Mouse (Mus musculus): ENCODE measurements around the gene Slc10a7. TPM values are rescaled to one million over a fixed set of nuclear protein-coding genes. Genes with fewer than 3 reads are reported as not detected.

The Slc10a7 gene
- polyA plus RNA-seq, 1 experiment from 2014 or later = 4.1 TPM

GRCm38 (mm10) chr8:78624738-78625442, 115.7 kb downstream of the Slc10a7 start:
- 74% methylated on average over 12 of the region's 12 CpGs for WGBS (ENCODE audit: insufficient replicate concordance)
- Histone ChIP-seq H3K27me3 (ENCODE audit: insufficient read depth, low read length) (no peaks in the 10 kb centered on the region), H3K4me2 (ENCODE audit: low read depth, low read length) (no peak overlapping the region), H3K9ac (replicated peaks) (no peak overlapping the region), H3K4me3 (ENCODE audit: low read depth, low read length) (no peak overlapping the region), H3K9me3 (ENCODE audit: low read length) (no peaks in the 10 kb centered on the region), H3K4me1 (ENCODE audit: insufficient read depth) (peaks cover 11% of the 10 kb centered on the region), H3K36me3 (replicated peaks; ENCODE audit: insufficient read depth, low read length) (no peaks in the 10 kb centered on the region), H3K27ac (ENCODE audit: low read depth) (0 out of 2 replicates have a peak overlapping the region, but pooled peaks have one; percentile 39)
- DNase-seq = no peak
- no peak for TF ChIP-seq CTCF (IDR thresholded peaks at IDR 0.05; ENCODE audit: low read depth)
- no peak for TF ChIP-seq EP300 (IDR thresholded peaks at IDR 0.05; ENCODE audit: low read depth)
- ATAC-seq = no peak

GRCm38 (mm10) chr8:78626632-78627031, 117.5 kb downstream of the Slc10a7 start:
- Histone ChIP-seq H3K36me3 (replicated peaks; ENCODE audit: insufficient read depth, low read length) (no peaks in the 10 kb centered on the region), H3K4me3 (ENCODE audit: low read depth, low read length) (no peak overlapping the region), H3K27me3 (ENCODE audit: insufficient read depth, low read length) (no peaks in the 10 kb centered on the region), H3K27ac (ENCODE audit: low read depth) (peak overlapping the region; percentile 0; the same call in 1 of the 2 replicates), H3K9ac (replicated peaks) (no peak overlapping the region), H3K4me1 (ENCODE audit: insufficient read depth) (peaks cover 14% of the 10 kb centered on the region), H3K9me3 (ENCODE audit: low read length) (no peaks in the 10 kb centered on the region), H3K4me2 (ENCODE audit: low read depth, low read length) (no peak overlapping the region)
- WGBS (ENCODE audit: insufficient replicate concordance) = 41% methylated on average over 5 of the region's 5 CpGs
- DNase-seq = no peak
- no peak for TF ChIP-seq EP300 (IDR thresholded peaks at IDR 0.05; ENCODE audit: low read depth)
- no peak for TF ChIP-seq CTCF (IDR thresholded peaks at IDR 0.05; ENCODE audit: low read depth)
- ATAC-seq = no peak

GRCm38 (mm10) chr8:78627793-78628192, 118.6 kb downstream of the Slc10a7 start:
- H3K36me3 ChIP-seq (replicated peaks; ENCODE audit: insufficient read depth, low read length) = no peaks in the 10 kb centered on the region
- H3K9me3 ChIP-seq (ENCODE audit: low read length) = no peaks in the 10 kb centered on the region
- no peak overlapping the region for H3K4me2 ChIP-seq (ENCODE audit: low read depth, low read length)
- no peaks in the 10 kb centered on the region for H3K27me3 ChIP-seq (ENCODE audit: insufficient read depth, low read length)
- no peak overlapping the region for H3K27ac ChIP-seq (ENCODE audit: low read depth)
- no peak for TF ChIP-seq EP300 (IDR thresholded peaks at IDR 0.05; ENCODE audit: low read depth)
- no peak for TF ChIP-seq CTCF (IDR thresholded peaks at IDR 0.05; ENCODE audit: low read depth)
- WGBS (ENCODE audit: insufficient replicate concordance) = 79% methylated on average over 9 of the region's 9 CpGs
- H3K9ac ChIP-seq (replicated peaks) = no peak overlapping the region
- H3K4me3 ChIP-seq (ENCODE audit: low read depth, low read length) = no peak overlapping the region
- peaks cover 14% of the 10 kb centered on the region for H3K4me1 ChIP-seq (ENCODE audit: insufficient read depth)
- ATAC-seq (no peak), DNase-seq (no peak)

GRCm38 (mm10) chr8:78630414-78631164, 121.4 kb downstream of the Slc10a7 start:
- ATAC-seq (peak; percentile 40), DNase-seq (no peak)
- WGBS (ENCODE audit: insufficient replicate concordance) = 35% methylated on average over 19 of the region's 19 CpGs
- Histone ChIP-seq H3K27ac (ENCODE audit: low read depth) (peak overlapping the region; percentile 80), H3K4me1 (ENCODE audit: insufficient read depth) (peaks cover 10% of the 10 kb centered on the region), H3K9me3 (ENCODE audit: low read length) (no peaks in the 10 kb centered on the region), H3K36me3 (replicated peaks; ENCODE audit: insufficient read depth, low read length) (no peaks in the 10 kb centered on the region), H3K4me2 (ENCODE audit: low read depth, low read length) (peak overlapping the region; percentile 48), H3K27me3 (ENCODE audit: insufficient read depth, low read length) (no peaks in the 10 kb centered on the region), H3K9ac (replicated peaks) (peak overlapping the region; percentile 38; the same call in 1 of the 2 replicates), H3K4me3 (ENCODE audit: low read depth, low read length) (peak overlapping the region; percentile 10; the same call in 1 of the 2 replicates)
- TF ChIP-seq EP300 (IDR thresholded peaks at IDR 0.05; ENCODE audit: low read depth) (no peak), CTCF (IDR thresholded peaks at IDR 0.05; ENCODE audit: low read depth) (no peak)

- 81% methylated on average over 12 of the region's 12 CpGs for WGBS (ENCODE audit: insufficient replicate concordance)
- no peak overlapping the region for H3K27ac ChIP-seq (ENCODE audit: low read depth)
- no peak overlapping the region for H3K4me2 ChIP-seq (ENCODE audit: low read depth, low read length)
- no peak for ATAC-seq
- H3K4me1 ChIP-seq (ENCODE audit: insufficient read depth) = peaks cover 3% of the 10 kb centered on the region; the same call in 1 of the 2 replicates
- H3K36me3 ChIP-seq (replicated peaks; ENCODE audit: insufficient read depth, low read length) = no peaks in the 10 kb centered on the region
- no peaks in the 10 kb centered on the region for H3K9me3 ChIP-seq (ENCODE audit: low read length)
- H3K4me3 ChIP-seq (ENCODE audit: low read depth, low read length) = no peak overlapping the region
- H3K27me3 ChIP-seq (ENCODE audit: insufficient read depth, low read length) = no peaks in the 10 kb centered on the region
- TF ChIP-seq EP300 (IDR thresholded peaks at IDR 0.05; ENCODE audit: low read depth) = no peak
- no peak for TF ChIP-seq CTCF (IDR thresholded peaks at IDR 0.05; ENCODE audit: low read depth)
- H3K9ac ChIP-seq (replicated peaks) = no peak overlapping the region
- no peak for DNase-seq
Observed at GRCm38 (mm10) chr8:78633012-78633411, 123.9 kb downstream of the Slc10a7 start.

GRCm38 (mm10) chr8:78634018-78634417, 124.9 kb downstream of the Slc10a7 start:
- TF ChIP-seq CTCF (IDR thresholded peaks at IDR 0.05; ENCODE audit: low read depth) = no peak
- no peak for TF ChIP-seq EP300 (IDR thresholded peaks at IDR 0.05; ENCODE audit: low read depth)
- Histone ChIP-seq H3K27ac (ENCODE audit: low read depth) (no peak overlapping the region), H3K9me3 (ENCODE audit: low read length) (no peaks in the 10 kb centered on the region), H3K4me3 (ENCODE audit: low read depth, low read length) (no peak overlapping the region), H3K36me3 (replicated peaks; ENCODE audit: insufficient read depth, low read length) (no peaks in the 10 kb centered on the region), H3K9ac (replicated peaks) (no peak overlapping the region), H3K4me1 (ENCODE audit: insufficient read depth) (peaks cover 3% of the 10 kb centered on the region; the same call in 1 of the 2 replicates), H3K4me2 (ENCODE audit: low read depth, low read length) (no peak overlapping the region), H3K27me3 (ENCODE audit: insufficient read depth, low read length) (no peaks in the 10 kb centered on the region)
- DNase-seq (no peak), ATAC-seq (no peak)
- 80% methylated on average over 3 of the region's 3 CpGs for WGBS (ENCODE audit: insufficient replicate concordance)

Measured in liver, postnatal 0 days (tissue).